Mouse (Mus musculus) liver, embryonic 12.5 days (tissue): ENCODE results near the gene Rspo1. TPM values are rescaled to one million over a fixed set of nuclear protein-coding genes. Genes with fewer than 3 reads are reported as not detected.
A peak's percentile ranks its signal among the peaks of the same experiment; 100 is the strongest.

ENCODE experiments used
- ATAC-seq: fragments of 200-750 bp; cut with Nextera tagmentation; 2 replicates; pipeline ENCODE4 v1.8.0; 2017; ENCODE audit warnings: moderate number of reproducible peaks, mild to moderate bottlenecking, moderate library complexity
- H3K27ac ChIP-seq: fragments of 300-500 bp; sonication (generic); 2 replicates; pipeline ENCODE4 v1.5.1; 2016; ENCODE audit warnings: mild to moderate bottlenecking
- H3K27me3 ChIP-seq: fragments of 300-500 bp; sonication (generic); replicated peaks from 2 replicates; pipeline ENCODE4 v1.6.1; 2016; ENCODE audit warnings: mild to moderate bottlenecking, moderate library complexity
- H3K36me3 ChIP-seq: fragments of 300-500 bp; sonication (generic); 2 replicates; pipeline ENCODE4 v1.6.1; 2016; ENCODE audit warnings: mild to moderate bottlenecking, moderate library complexity
- H3K4me1 ChIP-seq: fragments of 300-500 bp; sonication (generic); 2 replicates; pipeline ENCODE4 v1.6.1; 2016
- H3K4me2 ChIP-seq: fragments of 300-500 bp; sonication (generic); 2 replicates; pipeline ENCODE4 v1.6.1; 2016; ENCODE audit warnings: mild to moderate bottlenecking, moderate library complexity
- H3K4me3 ChIP-seq: fragments of 300-500 bp; sonication (generic); 2 replicates; pipeline ENCODE4 v1.5.1; 2016; ENCODE audit warnings: mild to moderate bottlenecking, moderate library complexity
- H3K9ac ChIP-seq: fragments of 300-500 bp; sonication (generic); 2 replicates; pipeline ENCODE4 v1.6.1; 2016; ENCODE audit warnings: mild to moderate bottlenecking, moderate library complexity
- H3K9me3 ChIP-seq: fragments of 300-500 bp; sonication (generic); replicated peaks from 2 replicates; pipeline ENCODE4 v1.6.1; 2016; ENCODE audit warnings: mild to moderate bottlenecking, moderate library complexity
- WGBS: fragments of 180-500 bp; shearing (Covaris S2); methylation state at CpG from one replicate; pipeline ENCODE4 v1.1.7; 2016; ENCODE audit not compliant: insufficient replicate concordance; 5-methylcytosine and 5-hydroxymethylcytosine counted together
- polyA plus RNA-seq: library from polyadenylated mRNA; unstranded; fragments of >200 nt; fragmentation: Nextera tagmentation; extraction: Ambion mirVana; gene quantifications from 2 replicates; pipeline ENCODE4 v1.2.1, GENCODE M21; 2016

Rspo1 gene
- polyA plus RNA-seq, 1 experiment from 2014 or later = 1.2 TPM

DNA sequence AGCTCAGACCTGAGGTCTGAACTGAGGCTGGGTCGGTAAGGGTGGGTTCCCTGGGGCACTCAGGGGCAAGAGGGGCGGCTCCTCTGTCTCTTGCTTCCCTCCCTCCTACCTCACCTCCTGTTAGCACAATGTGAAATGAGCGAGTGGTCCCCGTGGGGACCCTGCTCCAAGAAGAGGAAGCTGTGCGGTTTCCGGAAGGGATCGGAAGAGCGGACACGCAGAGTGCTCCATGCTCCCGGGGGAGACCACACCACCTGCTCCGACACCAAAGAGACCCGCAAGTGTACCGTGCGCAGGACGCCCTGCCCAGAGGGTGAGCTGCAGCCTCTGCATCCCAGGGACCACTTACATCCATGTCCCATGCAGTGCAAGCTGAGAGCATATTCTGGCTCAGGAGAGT, 21.2 kb downstream of the Rspo1 start:
- H3K36me3 ChIP-seq = no peaks in the 10 kb centered on the region
- H3K4me1 ChIP-seq = 0 out of 2 replicates have a peak, but pooled peaks cover 4% of the 10 kb centered on the region
- peaks cover 89% of the 10 kb centered on the region for H3K27me3 ChIP-seq
- no peaks in the 10 kb centered on the region for H3K9me3 ChIP-seq
- H3K4me3 ChIP-seq = no peak overlapping the region
- no peak overlapping the region for H3K27ac ChIP-seq
- H3K9ac ChIP-seq = no peak overlapping the region
- ATAC-seq = no peak
- H3K4me2 ChIP-seq = peak overlapping the region; percentile 32
- WGBS = 25% methylated on average over 15 of the region's 15 CpGs

DNA sequence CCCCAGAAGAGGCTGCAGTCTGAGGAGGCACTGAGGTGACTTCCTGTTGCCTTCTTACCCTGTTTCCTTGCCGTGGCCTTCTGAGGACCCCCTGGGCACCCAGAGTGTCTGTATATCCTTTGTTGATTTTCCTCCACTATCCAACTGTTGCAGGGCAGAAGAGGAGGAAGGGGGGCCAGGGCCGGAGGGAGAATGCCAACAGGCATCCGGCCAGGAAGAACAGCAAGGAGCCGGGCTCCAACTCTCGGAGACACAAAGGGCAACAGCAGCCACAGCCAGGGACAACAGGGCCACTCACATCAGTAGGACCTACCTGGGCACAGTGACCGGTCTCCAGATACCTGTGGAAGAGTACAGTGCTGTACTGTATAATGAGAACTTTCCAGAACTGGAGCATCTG, 22.0 kb downstream of the Rspo1 start:
- 52% methylated on average over 6 of the region's 6 CpGs for WGBS
- Histone ChIP-seq H3K4me3 (no peak overlapping the region), H3K4me2 (no peak overlapping the region), H3K27ac (no peak overlapping the region), H3K9ac (no peak overlapping the region), H3K27me3 (peaks cover 92% of the 10 kb centered on the region), H3K9me3 (no peaks in the 10 kb centered on the region), H3K4me1 (no peaks in the 10 kb centered on the region), H3K36me3 (no peaks in the 10 kb centered on the region)
- no peak for ATAC-seq

DNA sequence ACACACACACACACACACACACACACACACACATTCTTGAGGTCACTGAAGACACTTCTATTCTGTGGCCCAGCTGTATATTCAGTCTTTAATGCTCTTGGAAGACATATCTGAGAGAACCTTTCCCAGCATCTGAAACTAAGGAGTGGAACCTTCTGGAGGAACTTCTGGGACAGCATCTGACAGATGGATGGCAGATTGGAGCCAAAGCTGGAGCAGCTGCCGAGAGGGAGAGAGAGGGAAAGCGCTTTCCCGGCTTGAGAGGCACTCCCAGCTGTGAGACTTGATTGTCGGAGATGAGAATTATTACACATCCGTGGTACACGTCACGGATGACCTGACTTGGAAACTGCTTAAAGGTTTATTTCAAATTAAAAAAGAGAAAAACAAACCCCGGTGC, 22.5 kb downstream of the Rspo1 start:
- Histone ChIP-seq H3K27ac (no peak overlapping the region), H3K4me2 (no peak overlapping the region), H3K9me3 (no peaks in the 10 kb centered on the region), H3K9ac (no peak overlapping the region), H3K4me1 (no peaks in the 10 kb centered on the region), H3K36me3 (no peaks in the 10 kb centered on the region), H3K4me3 (no peak overlapping the region), H3K27me3 (peaks cover 93% of the 10 kb centered on the region)
- 55% methylated on average over 8 of the region's 8 CpGs for WGBS
- no peak for ATAC-seq

DNA sequence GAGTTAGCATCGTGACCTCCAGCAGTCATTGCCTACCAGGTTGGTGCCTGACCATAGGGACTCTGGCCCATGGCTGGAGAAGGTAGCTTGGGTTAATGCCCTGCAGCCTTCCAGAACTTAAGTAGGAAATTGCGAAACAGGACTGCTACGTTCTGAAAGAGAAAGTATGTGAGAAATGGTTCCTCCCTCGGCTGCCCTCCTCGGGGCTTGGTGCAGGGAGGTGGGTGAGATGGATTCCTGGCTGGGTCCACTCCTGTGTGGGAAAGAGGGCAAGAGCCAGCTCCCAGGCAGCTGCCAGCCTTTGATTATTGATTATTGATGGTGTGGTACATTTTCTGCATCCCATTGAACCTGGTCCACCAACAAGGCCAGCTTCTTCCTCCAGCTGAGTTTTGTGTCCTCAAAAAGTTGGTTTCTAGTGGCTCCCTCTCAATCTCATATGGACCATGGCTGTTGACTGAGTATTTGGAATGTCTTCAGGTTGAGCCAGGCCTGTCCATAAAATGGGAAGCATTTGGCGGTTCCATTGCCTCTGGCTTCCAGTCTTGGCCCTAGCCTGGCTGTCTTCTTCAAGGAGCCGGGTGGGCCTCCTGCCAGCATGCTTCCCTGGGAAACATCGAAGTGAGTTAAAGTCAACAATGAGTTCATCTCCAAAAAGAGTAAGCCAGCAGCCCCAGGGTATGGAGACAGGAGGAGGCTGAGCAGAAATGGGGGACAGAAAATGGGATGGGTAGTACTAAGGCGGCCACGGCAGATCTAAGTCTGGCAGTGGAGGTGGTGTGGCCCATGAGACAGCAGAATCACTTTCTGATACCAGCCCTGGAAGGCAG, 29.8 kb downstream of the Rspo1 start, which contains the start of gene Gnl2:
Gene Gnl2, plus strand, starts transcription at position 780 of the 830 bp plus-strand sequence.
- WGBS = 47% methylated on average over 10 of the region's 10 CpGs

DNA sequence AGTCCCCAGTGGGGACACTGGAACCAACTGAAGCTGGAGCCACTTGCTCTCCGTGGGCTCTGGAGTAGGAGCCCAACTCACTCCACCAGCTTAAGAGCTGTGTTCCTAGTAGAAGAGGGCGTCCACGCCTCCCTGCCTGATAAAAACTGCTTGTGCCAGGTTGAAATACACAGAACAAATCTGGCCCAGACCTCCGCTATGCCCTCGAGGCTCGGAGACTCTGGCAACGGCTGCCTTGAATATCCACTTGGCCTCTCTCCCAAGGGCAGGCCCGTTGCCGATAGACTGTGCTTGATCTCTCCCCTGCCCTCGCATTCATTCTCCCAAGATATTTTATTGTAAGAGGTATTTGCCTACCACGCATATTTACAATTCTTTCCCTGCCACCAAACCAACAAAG, 31.2 kb downstream of the Rspo1 start:
- Histone ChIP-seq H3K9ac (no peak overlapping the region), H3K27ac (no peak overlapping the region), H3K4me1 (no peaks in the 10 kb centered on the region), H3K36me3 (no peaks in the 10 kb centered on the region), H3K4me3 (no peak overlapping the region), H3K27me3 (peaks cover 51% of the 10 kb centered on the region), H3K9me3 (no peaks in the 10 kb centered on the region), H3K4me2 (no peak overlapping the region)
- WGBS = 73% methylated on average over 11 of the region's 11 CpGs
- no peak for ATAC-seq

More for the DNA sequence above, 29.8 kb downstream of the Rspo1 start, which contains the start of gene Gnl2:
- no peaks in the 10 kb centered on the region for H3K9me3 ChIP-seq
- ATAC-seq = no peak
- H3K27me3 ChIP-seq = peaks cover 49% of the 10 kb centered on the region
- no peaks in the 10 kb centered on the region for H3K36me3 ChIP-seq
- no peak within 1 kb of the TSS for H3K27ac ChIP-seq
- no peaks in the 10 kb centered on the region for H3K4me1 ChIP-seq
- H3K4me3 ChIP-seq = no peak within 1 kb of the TSS
- H3K9ac ChIP-seq = no peak within 1 kb of the TSS
- H3K4me2 ChIP-seq = no peak within 1 kb of the TSS

DNA sequence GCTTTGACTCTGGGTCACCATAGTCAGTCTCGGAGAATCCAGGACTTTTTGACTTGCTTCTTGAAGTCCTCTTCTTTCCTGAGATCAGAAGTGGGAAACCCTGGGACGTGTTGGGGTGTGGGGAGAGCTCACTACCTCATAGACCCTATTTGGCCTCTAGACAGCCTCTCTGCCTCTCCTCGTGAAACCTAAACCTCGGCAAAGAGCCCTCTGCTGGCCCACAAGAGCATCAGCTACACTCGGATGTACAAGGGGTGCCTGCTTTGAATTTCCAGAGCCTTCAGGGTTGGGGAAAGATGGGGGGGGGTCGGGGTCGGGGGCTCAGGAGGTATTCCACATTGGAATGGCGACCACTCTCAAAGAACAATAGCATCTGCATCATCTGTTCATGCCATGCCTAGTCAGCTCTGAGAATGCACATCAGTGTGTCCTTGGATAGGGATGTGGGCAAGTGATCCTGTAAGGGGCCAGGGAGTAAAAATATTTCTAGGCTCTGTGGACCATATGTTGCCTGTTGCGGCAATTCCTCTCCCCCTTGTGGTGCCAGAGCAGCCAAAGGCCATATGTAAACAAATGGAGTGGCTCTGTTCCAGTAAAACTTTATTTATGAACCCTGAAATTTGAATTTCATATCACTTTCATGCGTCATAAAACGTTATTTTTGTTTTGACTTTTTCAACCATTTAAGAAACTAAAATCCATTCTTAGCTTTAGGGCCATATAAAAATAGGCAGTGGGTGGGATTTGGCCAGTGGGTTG, 34.7 kb downstream of the Rspo1 start:
- no peak overlapping the region for H3K27ac ChIP-seq
- H3K27me3 ChIP-seq = peaks cover 56% of the 10 kb centered on the region
- H3K36me3 ChIP-seq = no peaks in the 10 kb centered on the region
- ATAC-seq = no peak
- no peak overlapping the region for H3K4me2 ChIP-seq
- H3K4me3 ChIP-seq = no peak overlapping the region
- H3K9me3 ChIP-seq = no peaks in the 10 kb centered on the region
- H3K4me1 ChIP-seq = no peaks in the 10 kb centered on the region
- no peak overlapping the region for H3K9ac ChIP-seq
- WGBS = 28% methylated on average over 11 of the region's 11 CpGs

DNA sequence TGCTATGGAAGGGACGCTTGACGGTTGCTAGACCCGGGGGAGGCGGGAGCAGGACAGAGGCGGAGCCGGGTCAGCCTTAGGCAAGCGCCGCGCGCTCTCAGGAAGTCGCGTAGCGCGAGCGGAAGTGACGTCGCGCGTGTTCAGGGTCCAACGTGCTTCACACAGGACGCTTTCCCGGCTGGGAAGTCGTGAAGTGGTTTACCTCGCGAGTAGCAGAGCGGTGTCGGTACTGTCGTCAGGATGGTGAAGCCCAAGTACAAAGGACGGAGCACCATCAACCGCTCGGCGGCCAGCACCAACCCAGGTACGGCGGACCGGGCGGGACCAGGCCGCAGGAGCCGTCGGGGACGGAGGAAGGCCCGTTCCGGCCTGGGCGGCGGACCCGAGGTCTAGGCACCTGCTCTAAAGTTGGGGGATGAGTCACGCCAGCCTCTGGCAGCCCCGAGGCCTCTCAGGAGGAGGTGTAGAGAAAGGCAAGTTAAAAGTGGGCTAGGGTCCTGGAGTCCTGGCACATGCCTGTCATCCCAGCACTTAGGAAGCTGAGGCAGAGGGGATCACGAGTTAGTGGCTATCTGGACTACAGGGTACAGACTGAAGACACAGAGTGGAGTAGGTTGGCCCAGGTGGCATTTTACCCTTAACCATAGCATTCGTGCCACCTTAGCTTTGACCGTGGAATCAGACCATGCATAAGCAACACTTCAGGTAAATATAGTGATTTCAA, 43.8 kb downstream of the Rspo1 start:
- H3K4me1 ChIP-seq = peaks cover 34% of the 10 kb centered on the region
- under 1% methylated on average over 50 of the region's 50 CpGs for WGBS
- H3K4me2 ChIP-seq = peak overlapping the region; percentile 80
- peak overlapping the region; percentile 73 for H3K27ac ChIP-seq
- H3K27me3 ChIP-seq = peaks cover 30% of the 10 kb centered on the region
- peak overlapping the region; percentile 84 for H3K9ac ChIP-seq
- ATAC-seq = peak; percentile 98
- peaks cover 26% of the 10 kb centered on the region for H3K36me3 ChIP-seq
- H3K9me3 ChIP-seq = no peaks in the 10 kb centered on the region
- H3K4me3 ChIP-seq = peak overlapping the region; percentile 91

DNA sequence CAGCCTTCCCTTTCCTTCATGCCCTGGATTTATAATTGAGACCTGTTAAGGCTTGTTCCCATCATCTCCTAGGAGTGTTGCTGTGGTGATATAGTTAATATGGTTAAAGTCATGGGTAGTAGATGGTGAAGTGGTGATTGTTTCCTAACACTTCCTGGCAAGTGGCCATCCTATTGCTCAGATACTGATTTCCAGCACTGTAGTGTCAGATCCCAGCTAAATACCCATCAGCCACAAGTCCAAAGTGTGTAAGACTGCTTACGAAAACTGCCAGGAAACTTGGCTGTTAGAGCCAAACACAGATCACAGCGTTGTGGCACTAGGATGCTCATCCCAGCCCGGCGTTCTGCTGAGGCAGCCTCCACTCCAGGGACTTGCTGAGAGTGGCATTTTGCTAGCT, 48.1 kb downstream of the Rspo1 start:
- WGBS = 86% methylated on average over 4 of the region's 4 CpGs
- Histone ChIP-seq H3K4me2 (no peak overlapping the region), H3K27ac (0 out of 2 replicates have a peak overlapping the region, but pooled peaks have one; percentile 30), H3K4me1 (peaks cover 61% of the 10 kb centered on the region), H3K36me3 (peaks cover 66% of the 10 kb centered on the region), H3K9me3 (no peaks in the 10 kb centered on the region), H3K4me3 (no peak overlapping the region), H3K9ac (no peak overlapping the region), H3K27me3 (no peaks in the 10 kb centered on the region)
- no peak for ATAC-seq

DNA sequence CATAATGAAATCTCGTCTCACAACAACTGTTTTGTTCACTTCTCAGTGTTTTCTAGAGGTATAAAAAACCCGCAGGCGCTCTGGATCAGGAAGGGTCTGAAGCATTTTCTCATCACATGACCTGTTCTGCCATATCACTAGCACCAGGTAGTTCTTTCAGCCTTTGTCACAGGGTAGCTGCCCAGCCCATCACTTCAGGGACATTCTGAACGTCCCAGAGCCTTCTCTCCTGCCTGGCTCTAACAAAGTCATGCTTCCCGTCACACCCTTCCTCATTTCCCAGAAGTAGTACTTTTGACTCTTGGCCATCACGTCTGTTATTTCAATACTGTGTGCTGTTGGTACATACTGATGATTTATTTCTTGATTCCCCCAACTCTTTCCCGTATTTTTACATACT, 58.2 kb downstream of the Rspo1 start:
- Histone ChIP-seq H3K4me2 (no peak overlapping the region), H3K4me3 (no peak overlapping the region), H3K9ac (no peak overlapping the region), H3K9me3 (no peaks in the 10 kb centered on the region), H3K4me1 (peaks cover 10% of the 10 kb centered on the region), H3K36me3 (peaks cover 98% of the 10 kb centered on the region), H3K27ac (no peak overlapping the region), H3K27me3 (no peaks in the 10 kb centered on the region)
- 80% methylated on average over 7 of the region's 7 CpGs for WGBS
- no peak for ATAC-seq

DNA sequence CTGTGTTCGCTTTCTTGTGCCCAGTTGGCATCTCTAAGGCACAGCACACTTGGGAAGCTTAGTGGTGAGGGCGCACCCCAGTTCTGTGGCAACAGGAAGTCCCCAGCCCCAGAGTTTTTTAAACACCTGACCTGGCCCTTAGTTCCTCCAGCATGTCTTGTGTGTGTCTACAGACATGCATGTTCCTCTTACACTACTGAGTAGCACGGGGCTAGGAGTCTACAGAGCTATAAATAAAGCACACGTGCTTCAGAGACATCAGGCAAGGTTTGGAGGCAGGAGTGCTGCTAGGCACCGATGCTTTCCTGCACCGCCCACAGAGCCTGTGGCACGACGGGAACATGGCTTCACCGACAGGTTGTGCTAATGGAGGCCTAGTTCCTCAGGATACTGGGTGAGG, 69.2 kb downstream of the Rspo1 start:
- peaks cover 61% of the 10 kb centered on the region for H3K36me3 ChIP-seq
- H3K4me2 ChIP-seq = no peak overlapping the region
- peaks cover 26% of the 10 kb centered on the region for H3K4me1 ChIP-seq
- H3K27ac ChIP-seq = no peak overlapping the region
- 77% methylated on average over 9 of the region's 9 CpGs for WGBS
- ATAC-seq = no peak
- H3K4me3 ChIP-seq = no peak overlapping the region
- no peak overlapping the region for H3K9ac ChIP-seq
- no peaks in the 10 kb centered on the region for H3K27me3 ChIP-seq
- H3K9me3 ChIP-seq = no peaks in the 10 kb centered on the region

DNA sequence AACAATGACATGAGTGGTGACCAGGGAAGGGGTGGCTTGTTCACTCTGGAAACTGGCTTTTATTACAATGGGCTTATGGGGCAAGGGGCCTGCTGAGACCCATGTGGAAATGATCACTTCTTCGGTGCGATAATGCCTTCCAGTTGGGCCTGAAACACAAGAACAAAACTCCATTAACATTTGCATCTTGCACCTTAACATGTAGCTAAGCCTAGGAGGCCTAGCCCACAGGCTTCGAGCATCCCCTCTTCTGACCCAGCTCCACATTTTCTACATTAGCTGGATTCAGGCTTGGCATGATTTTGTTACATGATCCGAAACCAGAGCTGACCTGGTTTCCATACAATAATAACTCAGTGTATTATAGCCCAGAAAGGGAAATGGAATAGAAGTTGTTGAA, 70.2 kb downstream of the Rspo1 start:
- H3K36me3 ChIP-seq = peaks cover 51% of the 10 kb centered on the region
- ATAC-seq = no peak
- H3K9me3 ChIP-seq = no peaks in the 10 kb centered on the region
- H3K9ac ChIP-seq = no peak overlapping the region
- no peak overlapping the region for H3K4me2 ChIP-seq
- H3K4me1 ChIP-seq = peaks cover 26% of the 10 kb centered on the region
- WGBS = 88% methylated on average over 4 of the region's 4 CpGs
- no peak overlapping the region for H3K4me3 ChIP-seq
- H3K27ac ChIP-seq = no peak overlapping the region
- no peaks in the 10 kb centered on the region for H3K27me3 ChIP-seq
